Mouse (Mus musculus): ENCODE measurements around the gene Gdf15. TPM values are rescaled to one million over a fixed set of nuclear protein-coding genes. Genes with fewer than 3 reads are reported as not detected.

Gdf15 gene
- total and polyA plus RNA-seq, 2 experiments: 5.8 to 27.7 TPM

DNA sequence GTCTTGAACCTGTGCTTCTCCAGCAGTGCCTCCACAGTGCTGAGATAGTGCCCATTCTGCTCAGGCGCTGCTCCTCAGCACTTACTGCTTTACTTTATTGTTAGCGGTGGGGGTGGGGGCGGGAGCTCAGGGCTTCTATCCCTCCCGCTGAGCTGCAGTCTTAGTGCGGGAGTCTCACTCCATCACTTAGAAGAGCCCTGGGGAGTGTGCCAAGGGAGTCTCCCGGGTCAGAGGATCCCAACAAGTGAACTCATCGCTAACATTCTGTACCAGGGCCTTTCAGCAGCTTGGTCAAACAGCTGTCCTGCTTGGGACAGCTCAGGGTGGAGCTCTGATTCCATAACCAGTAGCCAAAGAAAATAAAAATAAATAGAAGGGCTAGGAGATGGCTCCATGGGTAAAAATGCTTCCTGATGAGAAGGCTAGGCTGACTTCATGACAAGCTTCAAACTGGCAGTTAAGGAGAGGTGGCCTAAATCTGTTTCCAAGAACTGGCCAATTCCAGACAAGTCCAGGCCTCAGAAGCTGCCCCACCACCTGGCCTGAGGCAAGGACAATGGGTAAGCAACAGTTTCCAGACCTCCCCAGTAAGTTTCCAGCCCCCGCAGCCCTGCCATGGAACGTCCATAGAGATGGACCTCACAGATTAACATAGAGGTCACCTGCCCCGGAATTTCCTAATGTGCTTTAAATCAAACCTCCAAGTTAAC, 39.5 kb upstream of the Gdf15 start:
- no peak for DNase-seq (ENCODE audit: extremely low read depth, low read depth, low spot score)
- no peaks in the 10 kb centered on the region for H3K27me3 ChIP-seq (ENCODE audit: control insufficient read depth, insufficient read depth, low read length)
- H3K36me3 ChIP-seq (ENCODE audit: control insufficient read depth, insufficient read depth, low read length): no peaks in the 10 kb centered on the region
- WGBS: 82% methylated on average over 10 of the region's 10 CpGs
- no peak for TF ChIP-seq CTCF (IDR thresholded peaks at IDR 0.05; ENCODE audit: low read depth, low read length)
- TF ChIP-seq POLR2A (IDR thresholded peaks at IDR 0.05; ENCODE audit: extremely low read depth, insufficient read depth, low read length): no peak
- no peaks in the 10 kb centered on the region for H3K79me2 ChIP-seq (ENCODE audit: control insufficient read depth, insufficient read depth, low read length)
- no peak overlapping the region for H3K9ac ChIP-seq (ENCODE audit: low read depth, low read length)
- H3K4me1 ChIP-seq (ENCODE audit: control insufficient read depth, insufficient read depth, low read length): peaks cover 8% of the 10 kb centered on the region
- no peak overlapping the region for H3K4me3 ChIP-seq (ENCODE audit: insufficient read depth, low read depth, low read length)
- no peak overlapping the region for H3K27ac ChIP-seq (replicated peaks; ENCODE audit: insufficient read depth, low read depth, low read length)

DNA sequence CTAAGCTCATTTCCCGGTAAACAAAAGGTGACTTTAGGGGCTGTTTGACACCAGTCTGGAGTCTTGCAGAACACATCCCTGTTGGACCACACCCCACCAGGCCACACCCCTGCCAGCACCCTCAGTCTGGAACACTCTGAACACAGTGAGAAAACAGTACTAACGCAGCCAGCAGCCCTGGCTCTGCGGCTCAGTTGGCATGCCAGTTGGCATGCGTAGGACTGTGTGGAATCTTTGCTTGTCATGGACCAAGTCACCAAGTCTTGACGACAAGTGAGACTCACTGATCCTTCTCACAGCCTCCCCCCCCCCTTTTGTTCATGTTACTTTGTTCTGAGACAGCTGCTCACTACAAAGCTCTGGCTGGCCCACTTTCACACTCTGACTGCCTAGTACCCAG, 34.8 kb upstream of the Gdf15 start:
- peak overlapping the region; percentile 83 for H3K27ac ChIP-seq (replicated peaks; ENCODE audit: insufficient read depth, low read depth, low read length)

DNA sequence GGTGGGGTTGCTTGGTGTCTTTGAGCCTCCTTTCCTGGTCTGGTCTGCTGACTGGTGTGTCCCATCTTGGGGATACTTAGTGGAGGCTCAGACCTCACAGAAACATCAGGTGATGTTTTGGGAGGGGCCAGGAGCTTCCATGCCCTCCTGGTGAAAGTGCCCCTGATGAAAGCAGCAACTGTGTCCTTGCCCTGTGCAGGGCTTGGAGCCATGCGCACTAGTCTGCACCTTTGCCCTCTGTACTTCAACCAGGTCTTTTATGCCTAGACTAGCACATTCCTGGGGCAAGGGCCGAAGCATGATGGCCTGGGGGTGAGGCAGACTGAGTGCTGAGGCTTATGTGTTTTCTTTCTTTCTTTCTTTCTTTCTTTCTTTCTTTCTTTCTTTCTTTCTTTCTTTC, 33.3 kb upstream of the Gdf15 start:
- Histone ChIP-seq H3K27ac (replicated peaks; ENCODE audit: insufficient read depth, low read depth, low read length) (peak overlapping the region; percentile 89), H3K4me1 (ENCODE audit: control insufficient read depth, insufficient read depth, low read length) (peaks cover 11% of the 10 kb centered on the region), H3K27me3 (ENCODE audit: control insufficient read depth, insufficient read depth, low read length) (no peaks in the 10 kb centered on the region), H3K4me3 (ENCODE audit: insufficient read depth, low read depth, low read length) (no peak overlapping the region), H3K79me2 (ENCODE audit: control insufficient read depth, insufficient read depth, low read length) (no peaks in the 10 kb centered on the region), H3K36me3 (ENCODE audit: control insufficient read depth, insufficient read depth, low read length) (no peaks in the 10 kb centered on the region), H3K9ac (ENCODE audit: low read depth, low read length) (no peak overlapping the region)
- TF ChIP-seq CTCF (IDR thresholded peaks at IDR 0.05; ENCODE audit: low read depth, low read length) (no peak), POLR2A (IDR thresholded peaks at IDR 0.05; ENCODE audit: extremely low read depth, insufficient read depth, low read length) (0 out of 2 replicates have a peak, but pooled peaks have one; percentile 8)
- peak; percentile 97 for DNase-seq (ENCODE audit: extremely low read depth, low read depth, low spot score)
- 12% methylated on average over 2 of the region's 2 CpGs for WGBS

More for the DNA sequence above, 34.8 kb upstream of the Gdf15 start:
- Histone ChIP-seq H3K4me1 (ENCODE audit: control insufficient read depth, insufficient read depth, low read length) (peaks cover 11% of the 10 kb centered on the region), H3K27me3 (ENCODE audit: control insufficient read depth, insufficient read depth, low read length) (no peaks in the 10 kb centered on the region), H3K9ac (ENCODE audit: low read depth, low read length) (no peak overlapping the region), H3K79me2 (ENCODE audit: control insufficient read depth, insufficient read depth, low read length) (no peaks in the 10 kb centered on the region), H3K36me3 (ENCODE audit: control insufficient read depth, insufficient read depth, low read length) (no peaks in the 10 kb centered on the region), H3K4me3 (ENCODE audit: insufficient read depth, low read depth, low read length) (no peak overlapping the region)
- WGBS: 26% methylated on average over 5 of the region's 5 CpGs
- DNase-seq (ENCODE audit: extremely low read depth, low read depth, low spot score): peak; percentile 94
- TF ChIP-seq CTCF (IDR thresholded peaks at IDR 0.05; ENCODE audit: low read depth, low read length) (no peak), POLR2A (IDR thresholded peaks at IDR 0.05; ENCODE audit: extremely low read depth, insufficient read depth, low read length) (no peak)

DNA sequence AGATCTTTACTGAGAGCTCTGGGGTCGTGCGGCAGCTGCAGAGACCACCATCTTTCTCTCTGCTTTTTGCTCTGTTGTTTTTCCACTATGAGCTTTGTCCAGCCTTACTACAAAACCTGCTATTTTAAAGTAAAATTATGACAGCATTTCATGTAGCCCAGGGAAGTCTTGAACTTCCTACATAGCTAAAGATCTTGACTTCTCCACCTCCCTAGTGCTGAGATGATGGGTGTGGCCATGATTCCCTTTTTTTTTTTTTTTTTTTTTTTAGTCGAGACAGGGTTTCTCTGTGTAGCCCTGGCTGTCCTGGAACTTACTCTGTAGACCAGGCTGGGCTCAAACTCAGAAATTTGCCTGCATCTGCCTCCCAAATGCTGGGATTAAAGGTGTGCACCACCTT, 32.4 kb upstream of the Gdf15 start:
- WGBS: 82% methylated on average over 3 of the region's 3 CpGs
- DNase-seq (ENCODE audit: extremely low read depth, low read depth, low spot score): no peak
- Histone ChIP-seq H3K27me3 (ENCODE audit: control insufficient read depth, insufficient read depth, low read length) (no peaks in the 10 kb centered on the region), H3K4me3 (ENCODE audit: insufficient read depth, low read depth, low read length) (no peak overlapping the region), H3K4me1 (ENCODE audit: control insufficient read depth, insufficient read depth, low read length) (peaks cover 13% of the 10 kb centered on the region), H3K9ac (ENCODE audit: low read depth, low read length) (no peak overlapping the region), H3K27ac (replicated peaks; ENCODE audit: insufficient read depth, low read depth, low read length) (no peak overlapping the region), H3K36me3 (ENCODE audit: control insufficient read depth, insufficient read depth, low read length) (no peaks in the 10 kb centered on the region), H3K79me2 (ENCODE audit: control insufficient read depth, insufficient read depth, low read length) (no peaks in the 10 kb centered on the region)
- TF ChIP-seq POLR2A (IDR thresholded peaks at IDR 0.05; ENCODE audit: extremely low read depth, insufficient read depth, low read length) (no peak), CTCF (IDR thresholded peaks at IDR 0.05; ENCODE audit: low read depth, low read length) (no peak)

DNA sequence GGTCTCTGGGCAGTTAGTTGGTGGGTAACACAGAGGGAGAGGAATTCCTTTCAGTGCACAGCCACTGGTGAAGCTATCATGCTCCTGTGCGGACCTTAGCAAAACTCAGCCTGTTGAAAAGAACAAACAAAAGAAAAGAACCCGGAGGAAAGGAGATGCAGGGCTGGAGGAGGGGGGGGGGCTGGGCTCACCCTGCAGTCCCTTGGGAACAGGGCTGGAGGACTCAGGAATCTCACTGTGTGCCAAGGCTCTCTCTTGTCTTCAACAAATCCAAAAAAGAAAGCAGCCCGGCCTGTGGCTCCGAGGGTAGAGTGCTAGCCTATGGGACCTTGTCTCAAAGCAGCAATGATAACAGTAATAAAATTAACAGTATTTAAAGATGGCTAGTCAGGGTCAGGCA, 31.4 kb upstream of the Gdf15 start:
- Histone ChIP-seq H3K27ac (replicated peaks; ENCODE audit: insufficient read depth, low read depth, low read length) (no peak overlapping the region), H3K27me3 (ENCODE audit: control insufficient read depth, insufficient read depth, low read length) (no peaks in the 10 kb centered on the region), H3K4me1 (ENCODE audit: control insufficient read depth, insufficient read depth, low read length) (peaks cover 14% of the 10 kb centered on the region), H3K36me3 (ENCODE audit: control insufficient read depth, insufficient read depth, low read length) (no peaks in the 10 kb centered on the region), H3K9ac (ENCODE audit: low read depth, low read length) (no peak overlapping the region), H3K4me3 (ENCODE audit: insufficient read depth, low read depth, low read length) (no peak overlapping the region), H3K79me2 (ENCODE audit: control insufficient read depth, insufficient read depth, low read length) (no peaks in the 10 kb centered on the region; the same call in 1 of the 2 replicates)
- WGBS: 78% methylated on average over 4 of the region's 4 CpGs
- DNase-seq (ENCODE audit: extremely low read depth, low read depth, low spot score): no peak
- TF ChIP-seq CTCF (IDR thresholded peaks at IDR 0.05; ENCODE audit: low read depth, low read length) (no peak), POLR2A (IDR thresholded peaks at IDR 0.05; ENCODE audit: extremely low read depth, insufficient read depth, low read length) (no peak)

DNA sequence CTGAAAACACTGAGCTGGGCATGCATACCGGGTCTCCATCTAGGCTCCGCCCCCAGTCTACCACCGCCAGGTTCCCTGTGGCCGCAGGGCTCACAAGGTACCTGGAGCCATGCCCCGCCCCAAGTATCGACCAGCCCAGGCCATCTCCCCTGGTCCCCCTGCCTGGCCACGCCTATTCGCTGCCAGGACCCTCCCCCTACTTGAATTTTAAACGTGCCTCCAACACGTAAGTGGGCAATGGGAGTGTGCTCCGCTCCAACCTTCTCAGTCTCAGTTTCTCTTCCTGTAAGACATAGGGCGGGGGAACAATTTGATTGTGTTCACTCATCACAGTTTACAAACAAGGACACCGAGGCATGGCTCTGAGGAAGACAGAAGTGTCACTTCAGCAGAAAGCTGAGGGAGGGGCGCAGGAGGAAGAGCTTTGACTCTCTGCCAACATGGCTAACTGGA, 28.0 kb upstream of the Gdf15 start, which contains the start of gene Pgpep1:
Pgpep1 (minus strand) TSS at position 116 of the 453 bp plus-strand sequence.
- peak within 1 kb of the TSS; percentile 82 for H3K27ac ChIP-seq (replicated peaks; ENCODE audit: insufficient read depth, low read depth, low read length)
- H3K4me3 ChIP-seq (ENCODE audit: insufficient read depth, low read depth, low read length): peak within 1 kb of the TSS; percentile 90
- H3K4me1 ChIP-seq (ENCODE audit: control insufficient read depth, insufficient read depth, low read length): peaks cover 15% of the 10 kb centered on the region
- 6% methylated on average over 14 of the region's 14 CpGs for WGBS
- peak; percentile 66 for DNase-seq (ENCODE audit: extremely low read depth, low read depth, low spot score)
- H3K36me3 ChIP-seq (ENCODE audit: control insufficient read depth, insufficient read depth, low read length): peaks cover 10% of the 10 kb centered on the region
- H3K9ac ChIP-seq (ENCODE audit: low read depth, low read length): peak within 1 kb of the TSS; percentile 95
- peaks cover 9% of the 10 kb centered on the region; the same call in 1 of the 2 replicates for H3K79me2 ChIP-seq (ENCODE audit: control insufficient read depth, insufficient read depth, low read length)
- TF ChIP-seq CTCF (IDR thresholded peaks at IDR 0.05; ENCODE audit: low read depth, low read length) (no peak), POLR2A (IDR thresholded peaks at IDR 0.05; ENCODE audit: extremely low read depth, insufficient read depth, low read length) (no peak)
- no peaks in the 10 kb centered on the region for H3K27me3 ChIP-seq (ENCODE audit: control insufficient read depth, insufficient read depth, low read length)

All from liver, adult 2 months (tissue).